Mouse (Mus musculus) CH12.LX (cell line): Measurements from ENCODE around the gene Cd7.

Experiments
- CTCF ChIP-seq, 2 experiments: IDR thresholded peaks in 1 of 2; conservative IDR thresholded peaks in 1 of 2; 2 replicates each; pipeline ENCODE4 v1.5.1; 2011 to 2012; ENCODE audit warnings: low read depth in 2 of 2, low read length in 2 of 2, improper control_type of control experiment in 1 of 2, inconsistent platforms in 1 of 2, mild to moderate bottlenecking in 1 of 2, moderate library complexity in 1 of 2
- ELF1 ChIP-seq: IDR thresholded peaks from 2 replicates; pipeline ENCODE4 v1.6.1; 2014; ENCODE audit warnings: low read depth, mild to moderate bottlenecking, inconsistent platforms, low read length, improper control_type of control experiment
- EP300 ChIP-seq: IDR thresholded peaks from 2 replicates; pipeline ENCODE4 v1.6.1; 2011; ENCODE audit warnings: low read length, improper control_type of control experiment
- POLR2A ChIP-seq: IDR thresholded peaks from 2 replicates; pipeline ENCODE4 v1.6.1; 2011; ENCODE audit warnings: low read depth, mild to moderate bottlenecking, improper control_type of control experiment, low read length
- ZC3H11A ChIP-seq: IDR thresholded peaks from 2 replicates; pipeline ENCODE4 v1.6.1; 2012; ENCODE audit warnings: low read depth, mild to moderate bottlenecking, inconsistent platforms, low read length, improper control_type of control experiment

GRCm38 (mm10) chr11:121080330-121080729 is 41.1 kb upstream of the Cd7 start:
- TF ChIP-seq CTCF (conservative IDR thresholded peaks at IDR 0.05 in 1 of 2, IDR thresholded peaks at IDR 0.05 in 1 of 2; ENCODE audit: low read depth in 2 of 2, low read length in 2 of 2) (no peak), ELF1 (no peak), POLR2A (no peak), EP300 (no peak), ZC3H11A (no peak)
